Mouse (Mus musculus) testis, postnatal 14 days (tissue): ENCODE results near the gene Elp4.

Source experiments
- DNase-seq: peaks from one replicate; pipeline ENCODE4 v3.0.0; 2021; ENCODE audit warnings: low spot score

The Elp4 gene

DNA sequence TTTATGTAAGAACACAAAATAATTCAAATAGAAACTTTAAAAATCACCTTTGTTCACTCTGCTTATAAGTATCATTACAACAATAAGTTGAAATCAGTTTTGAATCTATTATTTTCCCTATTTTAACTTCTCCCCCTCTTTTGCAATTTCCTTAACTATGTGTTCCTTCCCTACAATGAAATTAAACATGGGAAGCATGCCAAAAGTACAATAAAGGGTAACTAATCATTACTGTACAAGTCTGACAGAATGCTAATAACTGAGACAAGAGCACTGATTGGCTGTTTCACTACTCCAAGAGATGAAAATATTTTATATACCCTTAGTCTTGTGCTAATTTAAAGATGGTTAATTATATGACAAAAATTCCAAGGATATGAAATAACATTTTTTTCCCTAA, 99.2 kb downstream of the Elp4 start:
- no peak for DNase-seq

DNA sequence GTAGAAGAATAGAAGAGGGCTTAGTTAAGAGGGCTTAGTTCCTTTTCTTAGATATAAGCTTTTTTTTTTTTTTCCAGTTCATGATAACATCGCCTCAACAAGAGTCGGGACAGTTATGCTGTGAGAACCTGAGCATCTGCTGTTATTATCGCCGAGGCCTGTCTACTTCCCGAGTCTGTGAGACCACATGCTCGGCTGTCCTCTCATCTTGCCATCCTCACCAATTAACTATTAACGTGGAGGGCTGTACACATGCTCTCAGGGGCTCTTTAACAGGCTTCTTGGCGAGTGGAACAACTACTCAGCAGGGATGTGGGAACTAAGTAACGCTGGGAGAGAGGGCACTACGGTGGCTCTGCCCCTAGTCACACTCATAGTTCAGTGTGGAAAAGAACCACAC, 99.9 kb downstream of the Elp4 start:
- no peak for DNase-seq

DNA sequence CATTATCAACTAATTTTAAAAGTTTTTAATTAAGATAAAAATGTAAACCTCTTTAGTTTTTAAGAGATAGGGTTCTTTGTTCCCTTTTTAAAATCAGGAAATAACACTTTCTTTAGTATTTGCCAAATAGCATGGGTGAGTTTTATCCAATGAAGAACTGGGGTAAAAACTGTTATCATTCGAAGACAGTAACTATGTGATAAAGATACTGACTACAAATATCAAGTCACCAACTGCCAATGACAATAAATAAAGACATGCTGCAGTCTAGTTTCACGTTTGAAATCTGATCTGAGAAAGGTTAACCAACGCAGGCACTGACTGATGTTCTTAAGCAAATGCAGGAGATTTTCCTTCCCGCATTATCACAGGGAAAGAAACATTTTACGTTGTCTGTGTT, 100.9 kb downstream of the Elp4 start:
- no peak for DNase-seq

DNA sequence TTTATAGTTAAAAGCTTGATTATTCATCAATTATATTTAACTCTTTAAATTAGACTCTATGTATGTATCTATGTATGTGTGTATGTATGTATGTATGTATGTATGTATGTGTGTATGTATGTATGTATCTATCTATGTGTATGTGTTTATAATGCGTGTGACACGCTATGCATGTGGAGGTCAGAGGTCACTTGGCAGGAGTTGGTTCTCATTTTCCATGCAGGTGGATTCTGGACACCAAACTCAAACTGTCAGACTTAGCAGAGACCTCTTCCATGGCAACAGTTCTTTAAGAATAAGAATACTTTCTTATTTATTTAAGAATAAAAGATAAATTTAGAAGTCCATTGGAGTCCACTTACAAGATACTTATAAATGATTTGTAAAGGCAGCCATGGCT, 101.5 kb downstream of the Elp4 start:
- DNase-seq = no peak

DNA sequence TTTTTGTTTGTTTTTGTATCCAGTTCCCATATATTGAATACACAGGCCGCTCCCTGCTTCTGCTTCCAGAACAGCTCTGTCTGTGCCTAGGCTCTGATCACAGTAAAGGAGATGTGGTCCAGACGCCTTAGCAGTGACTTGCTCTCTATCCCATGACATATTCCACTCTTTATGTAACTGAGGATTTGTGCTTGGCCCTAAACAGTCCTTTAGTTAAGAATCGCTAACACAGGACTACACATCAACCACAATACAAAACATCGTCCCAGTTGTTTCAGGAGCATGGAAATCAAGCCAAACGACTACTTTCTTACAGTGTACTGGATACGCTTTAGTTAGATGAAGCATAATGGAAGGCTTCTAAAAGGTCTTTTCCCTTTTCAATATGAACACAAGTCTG, 102.8 kb downstream of the Elp4 start:
- DNase-seq = no peak

DNA sequence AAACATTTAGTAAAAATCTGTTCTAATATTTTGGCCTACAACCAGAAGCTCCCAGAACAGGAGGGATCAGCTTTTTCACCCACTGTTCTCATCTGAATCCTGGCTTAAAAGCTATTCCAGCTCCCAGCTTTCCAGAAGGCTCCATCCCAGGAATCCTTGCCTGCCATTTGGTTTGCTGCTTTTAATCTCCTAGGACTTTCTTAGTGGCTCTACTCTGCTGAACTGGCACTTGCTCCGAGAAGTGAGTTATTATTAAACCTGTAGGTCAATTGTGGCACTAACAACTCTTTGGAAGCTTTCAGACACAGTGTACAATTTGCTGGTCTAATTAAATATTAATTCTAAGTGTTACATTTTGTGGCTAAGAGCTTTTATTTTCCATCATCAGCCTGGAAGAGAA, 103.7 kb downstream of the Elp4 start:
- DNase-seq = no peak

DNA sequence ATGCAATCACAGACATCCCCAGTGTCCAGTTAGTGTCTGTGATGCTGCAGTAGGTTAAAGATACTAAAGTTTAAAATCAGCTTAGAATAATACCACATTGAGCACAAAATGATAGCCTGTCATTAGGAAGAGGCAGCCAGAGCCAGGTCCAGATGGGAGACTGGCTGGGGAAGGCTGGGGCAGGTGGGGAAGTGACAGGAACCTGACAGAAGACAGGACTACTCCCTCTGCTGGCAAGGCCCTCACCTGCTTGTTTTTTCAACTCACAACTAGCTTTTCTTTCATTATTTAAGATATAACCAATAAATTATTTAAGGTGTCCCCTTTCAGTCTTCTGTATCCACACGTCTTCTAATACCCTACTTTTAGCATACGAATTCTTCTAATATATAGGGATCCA, 104.5 kb downstream of the Elp4 start:
- DNase-seq = no peak

DNA sequence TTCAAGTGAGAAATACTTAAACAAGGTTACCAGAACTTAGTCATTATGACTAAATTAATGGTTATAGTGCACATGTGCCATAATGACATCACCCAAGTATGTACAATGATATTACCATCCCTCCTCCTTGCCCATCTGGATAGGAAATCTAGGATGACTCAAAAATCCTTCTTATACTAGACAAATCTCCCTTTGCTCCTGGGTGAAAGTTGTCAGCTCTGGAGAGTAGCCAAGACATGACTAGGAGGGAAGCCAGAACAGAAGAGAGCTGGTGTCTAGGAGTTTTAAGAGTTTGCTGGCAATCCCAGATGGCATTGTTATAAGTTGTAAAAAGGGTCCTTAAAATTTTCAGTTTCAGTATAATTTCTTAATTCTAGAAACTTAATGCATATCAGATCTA, 106.5 kb downstream of the Elp4 start:
- DNase-seq = no peak

DNA sequence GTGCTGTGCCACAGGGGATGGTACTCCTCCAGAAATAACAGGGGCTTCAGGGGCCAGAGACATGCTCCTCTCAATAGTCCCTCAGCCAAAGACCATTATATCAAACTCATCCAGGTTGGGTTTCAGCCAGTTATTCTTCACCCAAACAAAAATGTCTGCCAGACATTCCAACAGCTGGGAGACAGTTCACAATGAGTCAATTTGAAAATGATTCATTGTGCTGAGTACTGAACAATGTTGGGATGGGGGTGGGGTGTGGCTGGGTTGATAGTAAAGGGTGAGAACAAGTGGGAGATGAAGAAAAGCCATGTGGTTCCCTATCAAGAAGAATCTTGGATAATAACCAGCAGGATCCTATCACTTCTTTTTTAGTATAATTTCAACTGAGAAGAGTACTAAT, 108.3 kb downstream of the Elp4 start:
- no peak for DNase-seq

DNA sequence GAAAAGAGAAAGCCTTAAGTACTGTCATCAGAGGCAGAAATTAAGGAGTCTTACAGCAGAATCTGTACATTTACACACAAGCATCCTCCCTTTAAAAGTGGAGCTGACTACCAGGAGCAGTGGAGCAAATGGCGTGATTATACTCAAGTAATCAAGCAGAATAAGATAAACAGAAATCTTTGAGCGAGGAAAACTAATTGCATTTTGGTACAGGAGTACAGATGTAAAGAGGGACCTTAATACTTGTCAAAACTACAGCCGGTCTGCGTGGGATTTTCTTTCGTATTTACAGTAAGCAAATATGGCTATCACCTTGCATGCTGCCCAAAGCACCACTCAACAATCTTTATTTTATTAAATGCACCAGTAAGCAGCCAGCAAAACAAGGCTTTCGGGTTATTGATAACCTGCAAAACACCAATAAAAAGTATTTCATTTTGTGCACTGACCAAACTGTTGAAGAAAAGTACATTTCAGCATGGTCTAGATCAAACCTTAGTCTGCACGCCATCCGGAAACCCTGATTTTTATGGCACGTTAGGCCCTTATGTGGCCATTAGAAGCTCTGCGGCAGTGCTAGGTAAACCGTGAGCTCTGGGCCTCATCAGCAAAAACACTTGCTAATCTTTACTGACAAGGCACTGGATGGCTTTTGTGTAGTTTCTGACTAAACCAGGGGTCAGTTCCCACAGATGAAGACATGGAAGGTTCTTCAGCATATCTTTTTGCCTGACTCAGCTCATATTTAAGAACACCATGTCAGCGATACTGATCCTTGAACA, 111.8 kb downstream of the Elp4 start:
- DNase-seq = no peak

DNA sequence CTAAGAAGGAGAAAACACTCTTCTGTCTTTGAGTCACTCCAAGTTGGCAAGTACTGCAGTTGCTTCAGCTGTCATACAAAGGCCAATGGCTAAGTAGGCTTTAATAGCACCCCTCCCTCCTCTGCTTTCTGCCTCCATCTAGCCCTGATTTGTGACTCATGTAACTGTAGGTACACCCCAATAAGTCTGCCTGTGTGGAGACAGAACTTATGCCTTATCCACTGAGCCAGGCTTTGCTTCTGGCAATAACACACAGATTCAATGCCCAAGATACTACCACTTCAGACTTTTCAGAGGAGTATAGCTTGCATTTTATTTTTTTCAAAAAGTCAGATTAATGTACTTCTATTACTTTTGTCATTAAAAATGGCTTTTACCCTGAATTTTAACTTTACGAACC, 114.4 kb downstream of the Elp4 start:
- DNase-seq = no peak

DNA sequence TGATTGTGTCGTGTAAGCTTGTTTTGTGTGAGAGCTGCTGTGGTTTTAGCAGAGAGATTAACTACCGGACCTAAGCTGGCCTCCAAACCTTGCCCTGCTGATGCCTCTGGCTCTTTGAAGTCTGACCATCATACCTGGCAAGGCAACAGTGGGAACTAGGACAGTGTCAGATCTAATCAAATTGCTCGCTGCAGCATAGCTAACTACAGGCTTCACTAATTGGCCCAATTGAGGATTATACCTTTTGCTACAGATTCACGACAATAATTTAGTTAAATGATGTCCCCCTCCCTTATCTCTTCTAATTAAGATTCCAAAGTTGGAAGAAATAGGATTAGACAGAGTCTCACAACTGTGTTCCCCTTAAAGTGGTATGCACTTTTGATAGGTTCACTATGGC, 116.6 kb downstream of the Elp4 start:
- no peak for DNase-seq

DNA sequence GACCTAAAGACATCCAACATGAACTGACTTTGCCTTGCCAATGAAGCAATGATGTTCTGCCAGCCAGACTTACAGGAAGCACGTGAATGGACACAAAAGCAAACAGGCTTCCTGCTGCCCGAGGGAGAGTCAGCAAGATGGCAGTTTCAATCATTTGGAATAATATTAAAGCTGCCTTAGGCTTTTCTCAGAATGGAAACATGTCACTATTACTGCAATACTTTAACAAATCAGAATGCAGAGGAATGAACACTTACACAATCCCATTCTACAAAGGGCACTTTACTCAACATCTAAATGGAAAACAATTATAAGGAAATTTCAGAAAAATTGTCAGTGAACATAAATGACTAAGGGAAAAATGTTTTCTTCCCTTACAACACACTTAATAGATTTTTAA, 117.4 kb downstream of the Elp4 start:
- no peak for DNase-seq

DNA sequence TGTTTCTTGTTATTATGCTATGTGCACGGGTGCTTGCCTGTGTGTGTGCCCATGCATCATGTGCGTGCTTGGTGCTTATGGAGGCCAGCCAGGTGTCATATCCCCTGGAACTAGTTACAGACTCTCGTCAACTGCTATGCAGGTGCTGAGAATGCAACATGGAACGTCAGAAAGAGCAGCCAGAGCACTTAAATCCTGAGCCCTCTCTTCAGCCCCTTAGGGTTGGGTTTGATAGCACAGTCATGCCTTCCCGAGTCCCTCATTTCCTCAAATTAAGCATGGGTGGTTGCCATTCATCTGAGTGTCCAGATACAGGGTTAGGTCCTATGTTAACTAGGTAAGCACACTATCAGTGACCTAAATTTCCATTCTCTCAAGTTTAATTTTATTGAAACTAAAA, 121.5 kb downstream of the Elp4 start:
- DNase-seq = no peak

DNA sequence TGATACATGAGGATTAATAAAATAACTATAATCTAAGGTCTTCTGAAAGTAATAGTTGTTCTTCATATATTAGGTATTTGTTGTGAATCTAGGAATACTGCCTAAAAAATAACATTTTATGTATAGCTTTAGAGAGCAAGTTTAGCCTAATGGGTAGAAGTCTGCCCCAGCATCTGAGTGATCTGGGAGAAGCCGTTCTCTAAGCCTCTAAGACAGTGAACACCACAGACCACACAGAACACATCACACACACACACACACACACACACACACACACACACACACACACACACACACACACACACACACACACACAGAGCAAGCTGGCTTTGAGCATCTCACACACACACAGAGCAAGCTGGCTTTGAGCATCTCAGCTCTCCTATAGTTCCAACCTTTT, 123.6 kb downstream of the Elp4 start:
- no peak for DNase-seq

DNA sequence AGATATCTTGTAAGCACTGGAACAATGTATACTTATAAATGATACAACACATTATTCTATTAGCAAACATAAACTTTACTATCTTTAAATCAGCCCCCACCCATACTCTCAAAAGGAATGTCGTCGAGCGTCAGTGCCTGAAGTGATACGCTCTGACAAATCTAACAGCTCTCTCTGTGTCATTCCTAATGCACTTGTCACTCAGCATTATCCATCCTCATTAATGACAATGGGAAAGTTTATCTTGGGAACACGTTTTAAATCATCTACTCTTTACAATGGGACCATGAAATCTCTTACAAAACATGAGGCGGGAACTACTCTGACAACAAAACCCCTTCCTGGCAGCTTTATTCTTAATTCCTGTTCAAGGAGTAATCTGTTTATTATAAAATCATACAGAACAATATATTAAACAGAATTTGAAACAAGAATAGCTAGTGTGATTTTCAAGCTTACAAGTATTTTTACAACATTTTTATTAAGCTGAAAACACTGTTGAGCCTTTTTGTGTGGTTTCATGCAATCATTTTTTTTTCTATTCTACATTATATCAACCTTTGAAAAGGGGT, 125.0 kb downstream of the Elp4 start:
- DNase-seq = no peak

DNA sequence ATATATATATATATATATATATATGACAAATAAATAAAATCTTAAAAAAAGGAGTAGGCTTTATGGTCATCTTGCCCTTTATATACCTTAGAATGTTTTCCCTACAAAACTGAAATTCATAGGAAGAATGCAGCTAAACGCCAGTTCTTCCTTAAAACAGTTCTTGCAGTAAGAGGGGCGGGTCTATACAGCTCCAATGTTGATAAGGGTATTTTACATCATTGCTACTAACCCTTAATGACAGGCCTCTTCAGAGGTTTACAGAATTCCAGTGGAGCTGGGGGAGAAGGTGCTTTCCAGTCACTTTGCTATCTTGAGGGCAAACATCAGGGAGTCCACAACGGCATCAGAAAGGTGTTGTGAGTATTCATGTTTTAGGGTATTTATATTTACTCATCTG, 133.1 kb downstream of the Elp4 start:
- DNase-seq = no peak

DNA sequence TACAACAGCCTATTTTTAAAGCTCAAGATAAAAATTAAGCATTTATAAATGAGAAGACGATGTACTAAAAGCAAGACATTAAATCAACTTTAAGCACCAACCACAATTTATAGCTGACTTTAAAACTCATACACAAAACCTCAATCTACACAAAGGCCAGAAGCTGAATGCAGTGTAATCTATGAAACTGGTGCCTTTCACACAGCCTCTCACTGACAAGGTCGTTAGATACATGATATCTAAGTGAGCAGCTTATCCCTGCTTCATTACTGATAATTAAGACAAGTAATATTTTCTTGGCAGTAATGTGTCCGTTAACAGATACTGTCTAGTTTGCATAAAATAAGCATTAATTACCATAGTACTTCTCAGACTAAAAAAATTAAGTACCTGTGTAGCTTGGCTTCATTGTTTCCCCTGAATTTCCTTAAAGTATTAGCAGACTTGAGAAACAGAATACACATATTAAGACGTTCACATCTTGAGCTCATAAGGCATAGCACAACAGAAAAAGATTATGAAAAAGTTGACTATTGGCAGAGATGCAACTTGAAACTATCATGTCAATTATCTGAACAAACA, 134.5 kb downstream of the Elp4 start:
- DNase-seq = no peak

DNA sequence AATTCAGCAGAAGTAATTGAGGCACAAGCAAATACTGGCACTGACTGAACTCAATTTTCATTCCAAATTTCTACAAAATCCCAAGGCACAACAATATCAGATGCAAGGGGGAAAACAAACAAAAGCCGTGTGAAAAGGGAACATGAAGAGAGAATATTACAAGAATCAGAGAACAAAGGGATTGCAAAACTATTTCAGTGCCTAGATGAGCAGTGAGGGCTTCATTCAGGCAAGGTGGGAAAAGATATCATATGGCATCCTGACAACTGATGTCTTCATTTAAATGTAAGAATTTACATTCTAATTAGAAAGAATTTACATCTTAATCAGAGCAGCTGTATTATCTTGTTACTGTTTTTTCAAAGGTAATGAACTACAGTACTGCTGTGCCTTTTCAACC, 150.9 kb downstream of the Elp4 start:
- DNase-seq = no peak

DNA sequence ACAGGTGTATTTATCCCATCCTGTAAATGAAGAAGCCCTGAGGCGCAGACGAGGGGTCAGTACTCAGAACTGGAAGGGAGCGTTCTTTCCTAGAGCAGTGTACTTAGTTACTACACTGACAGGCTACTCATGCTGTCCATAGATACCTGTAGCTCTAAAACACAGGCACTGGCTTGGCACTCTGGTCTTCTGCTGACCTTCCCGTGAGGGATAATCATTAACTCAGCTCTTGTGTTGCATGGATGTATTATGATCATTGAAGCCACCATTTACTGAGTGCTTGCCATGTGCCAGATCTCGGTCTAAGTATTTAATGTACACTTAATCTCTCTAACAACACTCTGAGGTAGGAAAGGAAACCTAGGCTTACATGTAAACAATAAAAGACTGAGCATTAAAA, 155.3 kb downstream of the Elp4 start:
- no peak for DNase-seq

DNA sequence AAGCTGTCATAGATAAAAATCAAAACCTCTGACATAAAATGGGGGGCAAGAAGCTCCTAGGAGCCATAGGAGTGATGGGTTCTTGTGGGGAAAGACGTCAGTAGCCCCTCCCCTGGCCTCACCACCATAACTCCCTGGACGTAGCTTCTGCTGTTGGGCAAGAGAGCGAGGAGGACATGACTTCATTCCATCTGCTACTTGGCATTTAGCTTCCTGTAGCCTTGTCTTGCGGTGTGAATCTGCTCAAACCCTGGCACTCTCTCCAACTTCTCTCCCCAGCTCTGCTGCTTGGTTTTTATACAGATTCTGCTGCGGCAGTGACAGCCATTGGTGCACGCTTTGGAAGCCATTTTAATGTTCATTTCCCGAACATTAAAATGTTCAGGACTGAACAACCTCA, 157.5 kb downstream of the Elp4 start:
- no peak for DNase-seq

DNA sequence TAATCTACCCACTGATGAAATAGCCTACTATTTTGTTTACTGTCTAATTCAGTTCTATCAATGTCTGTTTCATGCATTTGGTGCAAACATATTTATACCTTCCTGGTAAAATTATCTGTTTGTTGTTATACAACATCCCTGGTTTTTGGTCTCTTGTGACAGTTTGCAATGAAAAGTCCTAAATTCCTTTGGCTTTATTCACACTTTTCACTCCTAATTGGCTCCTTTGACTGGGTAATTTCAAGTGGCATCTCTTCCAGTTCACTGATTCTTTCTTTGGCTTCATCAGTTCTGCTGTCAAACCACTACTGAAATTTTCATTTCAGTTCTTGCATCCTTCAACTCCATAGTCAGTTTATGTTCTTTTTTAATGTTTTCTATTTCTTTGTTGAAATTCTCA, 168.2 kb downstream of the Elp4 start:
- DNase-seq = no peak

DNA sequence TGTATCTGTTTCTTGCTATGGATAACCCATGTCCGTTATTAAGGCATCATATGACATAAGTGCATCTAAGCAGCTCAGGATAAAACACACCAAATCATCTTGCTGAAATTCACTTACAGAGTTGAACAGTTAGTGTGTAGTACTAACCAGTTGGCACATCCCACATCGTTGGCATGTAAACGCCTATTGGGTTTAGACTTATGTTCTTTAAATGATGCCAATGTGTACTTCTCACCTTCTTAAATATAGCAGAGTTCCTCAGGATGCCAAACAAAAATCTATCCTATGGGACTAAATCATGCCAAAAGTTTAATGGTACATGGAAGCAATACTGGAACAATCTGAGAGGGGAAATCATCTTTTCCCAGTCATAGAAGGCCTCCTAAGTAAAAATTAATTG, 173.7 kb downstream of the Elp4 start:
- no peak for DNase-seq

DNA sequence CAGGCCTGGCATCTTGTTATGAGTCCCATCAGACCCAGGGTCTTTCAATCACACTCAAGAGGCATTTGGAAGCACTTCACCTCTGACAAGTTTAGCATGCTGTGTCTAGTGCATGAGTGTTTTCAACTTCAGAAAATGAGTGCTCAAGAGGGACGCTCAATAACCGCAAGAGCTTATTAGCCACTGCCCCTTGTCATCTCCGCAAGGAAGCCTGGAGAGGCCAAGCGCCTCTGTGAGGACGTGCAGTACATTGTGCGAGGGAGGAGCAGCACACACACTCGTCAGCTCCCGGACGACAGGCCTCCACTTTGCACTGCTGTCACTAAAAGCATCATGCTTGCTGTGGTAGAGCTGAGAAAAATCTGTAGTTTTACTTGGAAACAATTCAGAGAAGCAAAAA, 177.7 kb downstream of the Elp4 start:
- no peak for DNase-seq
